Mouse (Mus musculus): ENCODE data around the gene Fam171a2. TPM values are rescaled to one million over a fixed set of nuclear protein-coding genes. Genes with fewer than 3 reads are reported as not detected.
A peak's percentile ranks its signal among the peaks of the same experiment; 100 is the strongest.

Fam171a2 gene
- polyA plus RNA-seq, 1 experiment from 2014 or later: 7.4 TPM

- 86% methylated on average over 11 of the region's 11 CpGs for WGBS
- ATAC-seq (ENCODE audit: insufficient read depth): no peak
- Histone ChIP-seq H3K27me3 (ENCODE audit: insufficient read depth, low read length) (no peaks in the 10 kb centered on the region), H3K27ac (ENCODE audit: low read depth) (no peak overlapping the region), H3K4me3 (ENCODE audit: low read depth, low read length) (no peak overlapping the region), H3K4me1 (ENCODE audit: insufficient read depth) (peaks cover 6% of the 10 kb centered on the region; the same call in 1 of the 2 replicates), H3K4me2 (no peak overlapping the region), H3K9me3 (ENCODE audit: low read depth, low read length) (no peaks in the 10 kb centered on the region), H3K9ac (no peak overlapping the region), H3K36me3 (ENCODE audit: insufficient read depth) (peaks cover 59% of the 10 kb centered on the region)
- TF ChIP-seq CTCF (IDR thresholded peaks at IDR 0.05; ENCODE audit: low read depth): no peak
- DNase-seq: no peak
Measured at GRCm38 (mm10) chr11:102434816-102435705, 12.4 kb downstream of the Fam171a2 start.

DNA sequence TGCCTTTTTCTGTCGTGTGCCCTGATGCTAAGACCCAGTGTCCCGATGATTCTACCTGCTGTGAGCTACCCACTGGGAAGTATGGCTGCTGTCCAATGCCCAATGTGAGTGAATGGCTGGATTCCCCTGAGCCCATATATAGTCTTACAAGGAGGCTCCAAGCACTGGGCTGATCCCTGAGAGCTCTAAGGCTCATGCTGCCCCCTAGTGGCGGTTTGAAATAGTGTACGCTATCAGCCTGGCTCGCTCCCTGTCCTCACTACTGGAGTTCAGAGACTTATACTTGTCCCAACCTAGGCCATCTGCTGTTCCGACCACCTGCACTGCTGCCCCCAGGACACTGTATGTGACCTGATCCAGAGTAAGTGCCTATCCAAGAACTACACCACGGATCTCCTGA, 13.1 kb downstream of the Fam171a2 start:
- no peak overlapping the region for H3K9ac ChIP-seq
- peak; percentile 25 for ATAC-seq (ENCODE audit: insufficient read depth)
- peaks cover 6% of the 10 kb centered on the region; the same call in 1 of the 2 replicates for H3K4me1 ChIP-seq (ENCODE audit: insufficient read depth)
- H3K4me3 ChIP-seq (ENCODE audit: low read depth, low read length): no peak overlapping the region
- H3K27ac ChIP-seq (ENCODE audit: low read depth): no peak overlapping the region
- WGBS: 12% methylated on average over 7 of the region's 7 CpGs
- no peak overlapping the region for H3K4me2 ChIP-seq
- DNase-seq: peak; percentile 97
- no peaks in the 10 kb centered on the region for H3K27me3 ChIP-seq (ENCODE audit: insufficient read depth, low read length)
- H3K9me3 ChIP-seq (ENCODE audit: low read depth, low read length): no peaks in the 10 kb centered on the region
- TF ChIP-seq CTCF (IDR thresholded peaks at IDR 0.05; ENCODE audit: low read depth): peak; percentile 97
- peaks cover 52% of the 10 kb centered on the region for H3K36me3 ChIP-seq (ENCODE audit: insufficient read depth)

DNA sequence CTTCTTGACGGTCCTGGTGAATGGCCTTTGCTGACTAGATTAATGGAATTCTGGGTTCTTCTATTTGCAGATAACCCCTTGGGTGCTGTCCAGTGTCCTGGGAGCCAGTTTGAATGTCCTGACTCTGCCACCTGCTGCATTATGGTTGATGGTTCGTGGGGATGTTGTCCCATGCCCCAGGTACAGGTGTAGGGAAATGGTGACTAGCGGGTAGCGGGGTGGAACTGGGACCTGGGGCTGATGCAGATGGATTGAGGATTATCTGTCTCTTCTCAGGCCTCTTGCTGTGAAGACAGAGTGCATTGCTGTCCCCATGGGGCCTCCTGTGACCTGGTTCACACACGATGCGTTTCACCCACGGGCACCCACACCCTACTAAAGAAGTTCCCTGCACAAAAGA, 13.6 kb downstream of the Fam171a2 start:
- Histone ChIP-seq H3K4me1 (ENCODE audit: insufficient read depth) (peaks cover 6% of the 10 kb centered on the region; the same call in 1 of the 2 replicates), H3K36me3 (ENCODE audit: insufficient read depth) (peaks cover 47% of the 10 kb centered on the region)
- ATAC-seq (ENCODE audit: insufficient read depth): no peak

DNA sequence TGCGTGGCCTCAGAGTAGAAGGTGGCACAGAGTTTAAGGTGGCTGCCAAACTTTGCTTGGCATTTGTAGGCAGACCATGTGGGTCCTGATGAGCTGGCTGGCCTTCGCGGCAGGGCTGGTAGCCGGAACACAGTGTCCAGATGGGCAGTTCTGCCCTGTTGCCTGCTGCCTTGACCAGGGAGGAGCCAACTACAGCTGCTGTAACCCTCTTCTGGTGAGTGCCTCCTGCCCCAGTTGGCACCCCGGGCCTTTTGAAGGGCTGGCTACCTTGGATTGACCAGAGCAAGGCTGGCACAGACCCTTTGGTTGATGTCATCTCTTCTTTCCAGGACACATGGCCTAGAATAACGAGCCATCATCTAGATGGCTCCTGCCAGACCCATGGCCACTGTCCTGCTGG, 14.6 kb downstream of the Fam171a2 start:
- Histone ChIP-seq H3K4me2 (no peak overlapping the region), H3K4me3 (ENCODE audit: low read depth, low read length) (no peak overlapping the region), H3K9me3 (ENCODE audit: low read depth, low read length) (no peaks in the 10 kb centered on the region), H3K9ac (no peak overlapping the region), H3K4me1 (ENCODE audit: insufficient read depth) (peaks cover 3% of the 10 kb centered on the region; the same call in 1 of the 2 replicates), H3K27me3 (ENCODE audit: insufficient read depth, low read length) (no peaks in the 10 kb centered on the region), H3K36me3 (ENCODE audit: insufficient read depth) (peaks cover 38% of the 10 kb centered on the region), H3K27ac (ENCODE audit: low read depth) (no peak overlapping the region)
- 88% methylated on average over 6 of the region's 6 CpGs for WGBS
- ATAC-seq (ENCODE audit: insufficient read depth): no peak
- DNase-seq: no peak
- TF ChIP-seq CTCF (IDR thresholded peaks at IDR 0.05; ENCODE audit: low read depth): no peak

More for the DNA sequence above, 13.6 kb downstream of the Fam171a2 start:
- H3K9me3 ChIP-seq (ENCODE audit: low read depth, low read length): no peaks in the 10 kb centered on the region
- DNase-seq: no peak
- no peak for TF ChIP-seq CTCF (IDR thresholded peaks at IDR 0.05; ENCODE audit: low read depth)
- H3K27ac ChIP-seq (ENCODE audit: low read depth): no peak overlapping the region
- no peak overlapping the region for H3K9ac ChIP-seq
- 93% methylated on average over 7 of the region's 7 CpGs for WGBS
- H3K4me3 ChIP-seq (ENCODE audit: low read depth, low read length): no peak overlapping the region
- no peaks in the 10 kb centered on the region for H3K27me3 ChIP-seq (ENCODE audit: insufficient read depth, low read length)
- H3K4me2 ChIP-seq: no peak overlapping the region

- Histone ChIP-seq H3K9ac (no peak overlapping the region), H3K4me1 (ENCODE audit: insufficient read depth) (0 out of 2 replicates have a peak, but pooled peaks cover 2% of the 10 kb centered on the region), H3K4me2 (0 out of 2 replicates have a peak overlapping the region, but pooled peaks have one; percentile 8), H3K36me3 (ENCODE audit: insufficient read depth) (peaks cover 33% of the 10 kb centered on the region), H3K27me3 (ENCODE audit: insufficient read depth, low read length) (no peaks in the 10 kb centered on the region), H3K9me3 (ENCODE audit: low read depth, low read length) (no peaks in the 10 kb centered on the region), H3K4me3 (ENCODE audit: low read depth, low read length) (no peak overlapping the region), H3K27ac (ENCODE audit: low read depth) (no peak overlapping the region)
- no peak for DNase-seq
- TF ChIP-seq CTCF (IDR thresholded peaks at IDR 0.05; ENCODE audit: low read depth): no peak
- ATAC-seq (ENCODE audit: insufficient read depth): no peak
- 60% methylated on average over 16 of the region's 16 CpGs for WGBS
Measured at GRCm38 (mm10) chr11:102432115-102432843, 15.2 kb downstream of the Fam171a2 start.

- H3K27ac ChIP-seq (ENCODE audit: low read depth): no peak overlapping the region
- DNase-seq: no peak
- H3K4me1 ChIP-seq (ENCODE audit: insufficient read depth): 0 out of 2 replicates have a peak, but pooled peaks cover 2% of the 10 kb centered on the region
- no peaks in the 10 kb centered on the region for H3K27me3 ChIP-seq (ENCODE audit: insufficient read depth, low read length)
- H3K9me3 ChIP-seq (ENCODE audit: low read depth, low read length): no peaks in the 10 kb centered on the region
- WGBS: 70% methylated on average over 3 of the region's 3 CpGs
- H3K9ac ChIP-seq: no peak overlapping the region
- no peak overlapping the region for H3K4me3 ChIP-seq (ENCODE audit: low read depth, low read length)
- H3K36me3 ChIP-seq (ENCODE audit: insufficient read depth): peaks cover 29% of the 10 kb centered on the region
- no peak for ATAC-seq (ENCODE audit: insufficient read depth)
- no peak for TF ChIP-seq CTCF (IDR thresholded peaks at IDR 0.05; ENCODE audit: low read depth)
- H3K4me2 ChIP-seq: 0 out of 2 replicates have a peak overlapping the region, but pooled peaks have one; percentile 8
Measured at GRCm38 (mm10) chr11:102431728-102432114, 15.8 kb downstream of the Fam171a2 start.
